Mouse (Mus musculus) megakaryocyte, embryonic 14.5 days (primary cell): ENCODE measurements around the gene Smarca2.

Experiments used
- FLI1 ChIP-seq: IDR thresholded peaks from 2 replicates; pipeline ENCODE4 v1.6.1; 2012; ENCODE audit warnings: low read length, inconsistent platforms, mixed read lengths
- GATA1 ChIP-seq: IDR thresholded peaks from 3 replicates; pipeline ENCODE4 v1.6.1; 2012; ENCODE audit warnings: mixed read lengths, low read length, inconsistent platforms, borderline replicate concordance

DNA sequence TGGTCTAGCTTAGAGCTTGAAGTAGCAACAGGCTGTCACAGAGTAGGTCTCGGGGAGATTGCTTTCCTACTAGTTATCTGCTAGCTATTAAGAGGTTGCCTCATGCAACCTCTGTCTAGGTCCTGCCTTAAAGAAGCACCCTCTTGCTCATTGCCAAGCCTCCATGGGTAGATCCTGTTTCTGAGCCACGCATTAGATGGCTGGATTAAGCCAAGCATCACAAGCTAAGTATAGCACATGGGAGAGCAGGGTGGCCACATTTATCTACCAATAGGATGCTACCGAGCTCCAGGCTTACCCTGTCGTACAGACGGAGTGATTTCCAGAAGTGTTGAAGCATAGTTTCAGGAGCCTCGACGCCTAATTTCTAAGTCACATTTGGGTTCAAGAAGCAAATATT, 114.3 kb downstream of the Smarca2 start:
- TF ChIP-seq GATA1 (no peak), FLI1 (no peak)
